Mouse (Mus musculus) spleen, postnatal 0 days (tissue): ENCODE results near the gene Rab24. TPM values are rescaled to one million over a fixed set of nuclear protein-coding genes. Genes with fewer than 3 reads are reported as not detected.

Experiments
- polyA plus RNA-seq: library from polyadenylated mRNA; unstranded; fragments of >200 nt; fragmentation: Nextera tagmentation; extraction: Ambion mirVana; gene quantifications from 2 replicates; pipeline ENCODE4 v1.2.1, GENCODE M21; 2015

Gene Rab24
- polyA plus RNA-seq, result 63.1 and 67.9 TPM in 2 replicates

DNA sequence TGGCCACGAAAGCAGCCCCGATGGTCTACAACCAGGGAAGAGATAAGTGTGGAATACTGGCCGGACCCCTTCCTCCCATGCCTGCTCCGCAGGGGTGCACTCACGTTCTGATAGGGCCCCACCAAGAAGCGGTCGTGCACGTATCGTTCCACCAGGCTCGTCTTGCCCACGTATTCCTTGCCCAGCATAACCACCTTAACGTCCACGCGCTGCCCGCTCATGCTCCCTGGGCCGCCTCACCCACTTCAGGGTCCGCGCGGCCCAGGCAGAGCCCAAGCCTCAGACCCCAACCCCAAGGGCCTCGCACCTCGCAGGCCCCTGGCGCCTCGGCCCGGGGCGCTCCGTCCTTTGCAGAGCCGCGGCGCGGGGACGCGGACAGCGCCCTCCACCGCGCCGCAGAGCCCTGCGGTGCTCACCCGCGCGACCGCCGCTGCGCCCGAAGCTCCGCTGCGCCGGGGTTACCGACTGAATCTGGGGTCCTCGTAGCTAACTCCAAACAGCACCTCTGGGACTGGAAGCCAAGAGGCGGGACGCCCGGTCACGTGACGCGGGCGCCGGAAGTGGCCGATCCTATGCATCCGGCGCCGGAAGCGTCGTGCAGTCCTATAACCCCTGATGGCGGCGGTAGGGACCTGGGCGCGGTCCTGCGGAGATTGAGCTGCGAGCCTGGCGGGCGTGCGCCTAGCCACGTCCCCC, at the start of gene Rab24:
Rab24 (minus strand) TSS at position 513 of the 696 bp plus-strand sequence.

DNA sequence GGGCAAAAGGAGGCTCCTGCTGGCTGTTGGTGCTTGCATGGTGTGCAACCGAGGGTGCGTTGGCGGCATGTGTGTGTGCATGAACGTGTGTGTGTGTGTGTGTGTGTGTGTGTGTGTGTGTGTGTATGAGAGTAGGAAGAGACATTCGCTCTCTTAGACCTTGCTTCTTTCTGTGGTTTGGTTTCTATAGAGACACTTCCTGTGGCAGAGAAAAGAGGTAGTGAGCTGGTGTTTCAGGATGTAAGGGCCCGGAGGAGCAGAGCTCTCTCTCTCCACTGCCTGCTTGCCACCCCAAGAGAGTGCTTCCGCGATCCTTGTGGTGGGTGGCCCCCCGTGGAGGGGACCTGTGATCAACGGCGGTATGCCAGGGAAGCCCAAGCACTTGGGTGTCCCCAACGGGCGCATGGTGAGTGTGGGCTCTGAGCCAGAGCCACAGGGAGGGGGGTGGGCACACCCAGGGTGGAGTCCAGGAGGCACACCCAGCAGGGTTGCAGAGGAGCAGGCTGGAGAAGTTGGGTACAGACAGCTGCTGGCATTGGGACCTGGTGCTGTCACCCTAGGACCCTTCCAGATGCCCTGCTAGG, 47.9 kb upstream of the Rab24 start, which contains the start of gene Rgs14:
Rgs14 (plus strand) TSS at position 202 of the 584 bp plus-strand sequence.

DNA sequence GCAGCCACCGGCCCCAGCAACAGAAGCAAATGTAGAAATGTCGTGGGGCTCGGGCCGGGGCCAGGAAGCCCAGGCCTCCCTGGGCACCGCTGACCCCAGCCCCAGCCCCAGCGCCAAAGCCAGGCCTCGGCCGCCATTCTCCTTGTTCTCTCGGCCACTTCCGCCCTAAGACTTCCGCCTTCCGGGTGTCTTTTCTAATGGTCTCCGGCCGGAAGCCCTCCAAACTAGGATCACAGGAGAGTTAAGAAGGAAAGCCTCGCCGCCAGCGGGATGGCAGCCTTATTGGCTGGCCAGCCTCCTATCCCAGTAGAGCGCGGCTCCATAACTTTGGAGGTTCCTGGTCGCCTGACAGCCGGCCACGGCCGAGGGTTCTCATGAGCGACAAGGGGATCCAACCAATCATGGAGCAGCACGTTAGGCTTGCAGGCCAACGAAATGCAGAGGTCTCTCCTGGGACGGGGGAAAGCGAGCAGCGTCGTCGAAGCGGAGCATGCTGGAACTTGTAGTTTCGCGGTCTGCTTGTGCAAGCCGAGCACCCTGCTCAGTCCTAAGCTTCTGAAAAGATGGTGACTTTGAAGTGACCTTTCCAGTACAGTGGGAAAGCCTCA, 40.8 kb upstream of the Rab24 start, which contains the start of gene Lman2:
Lman2 (minus strand) TSS at position 331 of the 608 bp plus-strand sequence.

DNA sequence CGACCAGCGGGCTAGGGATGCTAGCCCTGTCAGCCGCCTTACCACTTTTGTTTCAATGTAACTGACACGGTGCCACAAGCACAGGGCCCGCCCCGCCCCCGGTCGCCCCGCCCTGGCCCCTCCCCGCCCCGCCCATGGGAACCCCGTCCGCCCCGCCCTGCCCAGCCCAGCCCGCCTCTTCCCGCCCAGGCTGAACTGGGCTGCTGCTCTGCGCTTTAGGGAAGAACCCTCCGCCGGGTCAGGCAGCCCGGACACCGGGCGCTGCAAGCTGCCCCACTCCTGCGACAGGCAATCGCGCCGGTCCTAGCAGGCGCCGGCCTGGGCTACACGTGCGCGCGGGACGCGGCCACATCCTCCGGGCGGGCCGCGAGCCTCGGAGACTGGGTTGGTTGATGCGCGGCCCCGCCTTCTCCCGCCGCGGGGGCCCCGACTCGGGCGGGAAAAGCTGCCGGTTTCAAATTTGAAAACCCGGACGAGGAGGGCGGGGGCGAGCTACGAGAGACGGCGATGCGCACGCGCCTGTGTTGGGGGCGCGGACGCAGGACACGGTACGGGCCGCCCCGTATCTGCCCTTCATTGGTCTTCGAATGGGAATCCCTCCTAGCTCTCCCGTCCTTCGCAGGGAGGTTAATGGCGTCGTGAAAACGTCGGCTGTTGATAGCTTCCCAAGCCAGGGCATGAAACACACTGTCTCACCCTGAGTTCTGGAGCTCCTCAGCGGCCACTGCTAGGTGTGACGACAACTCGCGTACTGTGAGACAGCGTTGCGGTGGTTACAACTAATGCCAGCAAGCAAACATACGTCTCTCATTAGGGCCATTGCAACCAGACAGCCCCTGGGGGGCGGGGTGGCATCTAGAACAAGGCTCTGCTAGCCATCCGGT, 8.2 kb upstream of the Rab24 start, which contains the start of gene Mxd3:
Mxd3 (minus strand) TSS at position 141 of the 884 bp plus-strand sequence.

DNA sequence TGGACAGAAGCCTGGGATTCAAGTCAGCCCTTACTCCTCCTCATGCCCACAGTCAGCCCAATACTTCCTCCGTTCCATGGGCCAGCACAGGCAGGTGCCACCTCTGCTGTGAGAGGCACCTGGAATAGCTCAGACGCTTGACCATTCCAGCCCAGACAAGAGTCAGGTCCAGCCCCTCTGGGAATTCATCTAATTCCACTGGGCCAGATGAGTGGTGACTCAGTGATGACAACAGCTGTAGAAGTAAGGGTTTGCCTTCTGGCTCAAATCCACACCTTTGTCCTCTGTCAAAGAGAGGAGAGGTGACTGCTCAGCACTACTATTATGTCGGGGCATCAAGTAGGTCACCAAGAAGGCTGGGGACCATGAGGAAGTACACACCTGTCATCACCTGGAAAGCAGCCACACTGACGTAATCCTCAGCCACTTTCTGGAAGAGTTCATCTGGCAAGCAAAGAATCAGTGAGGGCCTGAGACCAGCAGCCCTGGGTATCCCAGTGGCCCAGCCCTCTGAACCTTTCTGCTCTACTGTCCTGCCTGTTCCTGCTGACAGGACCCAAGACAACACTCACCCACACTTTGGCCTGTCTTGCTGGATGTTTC, 1.7 kb downstream of the Rab24 start, which contains the start of gene Prelid1:
Prelid1 (plus strand) TSS at position 570 of the 603 bp plus-strand sequence.

Other genes starting within 250 kb of the Rab24 start
- 24.0 and 28.3 TPM in 2 replicates for gene Uimc1, start 221.6 kb downstream of the Rab24 start, polyA plus RNA-seq
- 9.0 and 9.7 TPM in 2 replicates for gene Zfp346, start 216.6 kb downstream of the Rab24 start, polyA plus RNA-seq
- not detected in 2 replicates for gene Gm17617, start 188.4 kb downstream of the Rab24 start, polyA plus RNA-seq
- gene Fgfr4, start 169.3 kb downstream of the Rab24 start, polyA plus RNA-seq, result 2.5 and 4.5 TPM in 2 replicates
- 33.2 and 37.8 TPM in 2 replicates for gene Nsd1, start 112.2 kb downstream of the Rab24 start, polyA plus RNA-seq
- 187 and 204 TPM in 2 replicates for gene Prelid1, start 1.4 kb downstream of the Rab24 start, polyA plus RNA-seq
- gene Mxd3, start 7.9 kb upstream of the Rab24 start, polyA plus RNA-seq, result 36.7 and 38.4 TPM in 2 replicates
- gene Lman2, start 40.8 kb upstream of the Rab24 start, polyA plus RNA-seq, result 62.5 and 62.6 TPM in 2 replicates
- 7.7 and 10.3 TPM in 2 replicates for gene Rgs14, start 47.8 kb upstream of the Rab24 start, polyA plus RNA-seq
- not detected in 2 replicates for gene Slc34a1, start 76.2 kb upstream of the Rab24 start, polyA plus RNA-seq
- not detected in 2 replicates for gene Pfn3, start 93.3 kb upstream of the Rab24 start, polyA plus RNA-seq
- gene F12, start 104.8 kb upstream of the Rab24 start, polyA plus RNA-seq, result 0.15 and 0.16 TPM in 2 replicates
- gene Grk6, start 123.1 kb upstream of the Rab24 start, polyA plus RNA-seq, result 32.7 and 40.8 TPM in 2 replicates
- gene Prr7, start 142.3 kb upstream of the Rab24 start, polyA plus RNA-seq, result 0.14 and 0.28 TPM in 2 replicates
- 16.3 and 20.8 TPM in 2 replicates for gene Dbn1, start 166.2 kb upstream of the Rab24 start, polyA plus RNA-seq
- gene Pdlim7, start 191.7 kb upstream of the Rab24 start, polyA plus RNA-seq, result 37.8 and 45.4 TPM in 2 replicates
- 36.9 and 49.7 TPM in 2 replicates for gene Dok3, start 207.3 kb upstream of the Rab24 start, polyA plus RNA-seq
- gene Ddx41, start 214.7 kb upstream of the Rab24 start, polyA plus RNA-seq, result 29.2 and 35.3 TPM in 2 replicates
- gene Fam193b, start 249.2 kb upstream of the Rab24 start, polyA plus RNA-seq, result 15.4 and 18.8 TPM in 2 replicates